Mouse (Mus musculus): ENCODE data around the gene Clip2.

GRCm38 (mm10) chr5:134560450-134561171 is 8.4 kb upstream of the Clip2 start:
- TF ChIP-seq POLR2A (IDR thresholded peaks at IDR 0.05; ENCODE audit: insufficient read length, low read depth) (no peak), TCF3 (IDR thresholded peaks at IDR 0.05; ENCODE audit: insufficient read length, low read depth) (no peak), TCF12 (IDR thresholded peaks at IDR 0.05; ENCODE audit: insufficient read depth, poor library complexity, severe bottlenecking) (no peak)
